Mouse (Mus musculus) liver, embryonic 11.5 days (tissue): ENCODE results near the gene Stt3a. TPM values are rescaled to one million over a fixed set of nuclear protein-coding genes. Genes with fewer than 3 reads are reported as not detected.

ENCODE experiments used
- ATAC-seq: fragments of 200-750 bp; cut with Nextera tagmentation; replicated peaks from 2 replicates; pipeline ENCODE4 v1.8.0; 2017; ENCODE audit warnings: moderate number of reproducible peaks, mild to moderate bottlenecking, moderate TSS enrichment, moderate library complexity; ENCODE audit not compliant: low FRiP score
- DNase-seq: peaks from one replicate; pipeline ENCODE4 v3.0.0-alpha.2; 2017; ENCODE audit warnings: low spot score
- H3K27ac ChIP-seq: fragments of 300-500 bp; sonication (generic); 2 replicates; pipeline ENCODE4 v1.5.1; 2014; ENCODE audit warnings: mild to moderate bottlenecking, low read depth, low read length, control low read depth
- H3K27me3 ChIP-seq: fragments of 300-500 bp; sonication (generic); replicated peaks from 2 replicates; pipeline ENCODE4 v1.6.1; 2014; ENCODE audit warnings: low read length, mixed read lengths; ENCODE audit not compliant: control insufficient read depth, insufficient read depth
- H3K36me3 ChIP-seq: fragments of 300-500 bp; sonication (generic); 2 replicates; pipeline ENCODE4 v1.6.1; 2014; ENCODE audit warnings: mild to moderate bottlenecking, low read length, moderate library complexity, mixed read lengths; ENCODE audit not compliant: control insufficient read depth, insufficient read depth
- H3K4me1 ChIP-seq: fragments of 300-500 bp; sonication (generic); replicated peaks from 2 replicates; pipeline ENCODE4 v1.6.1; 2014; ENCODE audit warnings: low read length, mixed read lengths; ENCODE audit not compliant: control insufficient read depth, insufficient read depth
- H3K4me2 ChIP-seq: fragments of 300-500 bp; sonication (generic); 2 replicates; pipeline ENCODE4 v1.6.1; 2014; ENCODE audit warnings: mild to moderate bottlenecking, control low read depth, moderate library complexity
- H3K4me3 ChIP-seq: fragments of 300-500 bp; sonication (generic); 2 replicates; pipeline ENCODE4 v1.5.1; 2014; ENCODE audit warnings: low read depth, low read length, control low read depth
- H3K9ac ChIP-seq: fragments of 300-500 bp; sonication (generic); 2 replicates; pipeline ENCODE4 v1.6.1; 2014; ENCODE audit warnings: low read depth, low read length, control low read depth
- H3K9me3 ChIP-seq: fragments of 300-500 bp; sonication (generic); 2 replicates; pipeline ENCODE4 v1.6.1; 2016; ENCODE audit warnings: low read length, inconsistent platforms, mixed read lengths; ENCODE audit not compliant: control insufficient read depth
- WGBS: fragments of 180-500 bp; shearing (Covaris S2); extraction: QIAGEN DNeasy Blood & Tissue Kit; methylation state at CpG from one replicate; pipeline ENCODE4 v1.1.7; 2014; 5-methylcytosine and 5-hydroxymethylcytosine counted together
- polyA plus RNA-seq: library from polyadenylated mRNA; unstranded; fragments of >200 nt; fragmentation: Nextera tagmentation; extraction: Ambion mirVana; gene quantifications from 2 replicates; pipeline ENCODE4 v1.2.1, GENCODE M21; 2014

The Stt3a gene
- polyA plus RNA-seq, 1 experiment from 2014 or later, result 296 TPM

DNA sequence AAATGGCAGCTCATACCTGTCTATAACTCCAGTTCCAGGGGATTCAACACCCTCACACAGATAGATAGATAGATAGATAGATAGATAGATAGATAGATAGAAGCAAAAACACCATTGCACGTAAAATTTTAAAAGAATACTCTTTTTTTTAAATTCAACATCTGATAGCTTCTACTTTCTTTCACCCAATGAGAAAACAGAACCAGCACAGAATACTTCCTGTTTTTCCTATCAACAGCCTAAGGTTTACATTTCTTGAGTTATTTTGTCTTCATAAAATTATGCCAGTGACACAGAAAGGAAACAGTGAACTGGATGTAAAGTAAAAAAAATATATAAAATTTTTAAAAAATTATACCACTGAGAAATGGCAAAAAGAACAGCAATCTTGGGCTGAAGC lies 3.1 kb downstream of the Stt3a start:
- H3K4me3 ChIP-seq, result no peak overlapping the region
- no peak overlapping the region for H3K4me2 ChIP-seq
- peaks cover 3% of the 10 kb centered on the region; the same call in 1 of the 2 replicates for H3K4me1 ChIP-seq
- no peaks in the 10 kb centered on the region for H3K27me3 ChIP-seq
- H3K27ac ChIP-seq, result no peak overlapping the region
- DNase-seq, result no peak
- no peak overlapping the region for H3K9ac ChIP-seq
- peaks cover 12% of the 10 kb centered on the region for H3K36me3 ChIP-seq
- 88% methylated on average over 1 of the region's 1 CpGs for WGBS
- no peaks in the 10 kb centered on the region for H3K9me3 ChIP-seq
- ATAC-seq, result no peak

GRCm38 (mm10) chr9:36727034-36727755 lies 40.3 kb downstream of the Stt3a start, which contains the start of gene Chek1:
Gene Chek1 (minus strand): TSS chr9:36727065.
- ATAC-seq (0 out of 2 replicates have a peak, but pooled peaks have one; percentile 10), DNase-seq (no peak)
- peak within 1 kb of the TSS; percentile 76 for H3K4me3 ChIP-seq
- WGBS, result 2% methylated on average over 12 of the region's 12 CpGs
- H3K9me3 ChIP-seq, result no peaks in the 10 kb centered on the region
- peaks cover 2% of the 10 kb centered on the region; the same call in 1 of the 2 replicates for H3K4me1 ChIP-seq
- H3K27ac ChIP-seq, result peak within 1 kb of the TSS; percentile 97
- peak within 1 kb of the TSS; percentile 96 for H3K9ac ChIP-seq
- no peaks in the 10 kb centered on the region for H3K27me3 ChIP-seq
- H3K36me3 ChIP-seq, result peaks cover 7% of the 10 kb centered on the region
- H3K4me2 ChIP-seq, result peak within 1 kb of the TSS; percentile 78

DNA sequence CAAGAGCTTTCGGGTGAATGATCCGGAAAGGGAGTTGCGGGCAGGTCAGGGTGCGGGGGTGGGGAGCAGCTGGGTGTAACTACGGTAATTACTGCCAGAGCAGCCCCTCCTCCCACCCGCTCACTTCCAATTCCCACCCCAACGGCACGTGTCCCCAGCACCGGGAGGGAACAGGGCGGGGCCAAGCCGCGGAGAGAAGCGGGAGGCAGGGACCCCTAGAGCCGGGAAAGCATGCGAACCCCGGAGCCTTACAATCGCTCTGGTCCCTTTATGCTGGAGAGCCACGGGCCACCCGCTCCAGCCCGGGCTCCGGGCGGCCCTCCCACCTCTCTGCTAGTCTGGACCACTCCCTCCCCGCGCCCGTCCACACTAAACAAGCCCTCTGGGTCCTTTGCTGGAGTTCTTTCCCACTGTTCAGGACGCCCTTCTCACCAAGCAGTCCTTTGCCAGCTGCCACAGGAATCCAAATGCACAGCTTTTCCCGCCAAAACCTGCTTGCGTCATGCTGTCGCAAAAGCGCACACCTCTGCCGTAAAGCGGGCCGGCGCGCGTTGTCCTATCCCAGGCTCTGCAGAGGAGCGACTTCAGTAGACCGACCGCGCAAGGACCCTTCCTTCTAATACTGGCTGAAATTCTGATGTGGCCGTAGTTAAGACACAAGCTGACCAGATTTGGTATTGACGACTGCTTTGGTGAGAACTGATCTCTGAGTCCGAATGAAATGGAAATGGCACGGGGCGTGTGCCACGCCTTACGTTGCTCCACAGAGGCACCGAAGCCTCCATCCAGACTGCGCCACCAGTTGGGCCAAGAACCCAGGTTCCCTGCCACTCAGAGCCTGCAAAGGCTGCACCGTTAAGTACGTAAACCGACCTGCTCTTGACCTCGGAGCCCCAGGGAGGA lies 41.1 kb downstream of the Stt3a start:
- under 1% methylated on average over 53 of the region's 53 CpGs for WGBS
- H3K4me1 ChIP-seq, result peaks cover 2% of the 10 kb centered on the region; the same call in 1 of the 2 replicates
- peak overlapping the region; percentile 96 for H3K9ac ChIP-seq
- no peaks in the 10 kb centered on the region for H3K9me3 ChIP-seq
- DNase-seq (peak; percentile 92), ATAC-seq (peak; percentile 90)
- no peaks in the 10 kb centered on the region for H3K27me3 ChIP-seq
- peak overlapping the region; percentile 78 for H3K4me2 ChIP-seq
- H3K36me3 ChIP-seq, result peaks cover 10% of the 10 kb centered on the region
- peak overlapping the region; percentile 76 for H3K4me3 ChIP-seq
- peak overlapping the region; percentile 97 for H3K27ac ChIP-seq

GRCm38 (mm10) chr9:36716624-36717023 lies 50.9 kb downstream of the Stt3a start:
- ATAC-seq, result no peak
- Histone ChIP-seq H3K27ac (no peak overlapping the region), H3K4me1 (no peaks in the 10 kb centered on the region), H3K4me3 (no peak overlapping the region), H3K27me3 (no peaks in the 10 kb centered on the region), H3K9ac (no peak overlapping the region), H3K9me3 (no peaks in the 10 kb centered on the region), H3K36me3 (peaks cover 18% of the 10 kb centered on the region), H3K4me2 (no peak overlapping the region)
- 76% methylated on average over 3 of the region's 3 CpGs for WGBS
- DNase-seq, result no peak

GRCm38 (mm10) chr9:36707304-36707703 lies 60.2 kb downstream of the Stt3a start:
- DNase-seq, result no peak
- Histone ChIP-seq H3K27me3 (no peaks in the 10 kb centered on the region), H3K9me3 (no peaks in the 10 kb centered on the region), H3K9ac (no peak overlapping the region), H3K4me1 (no peaks in the 10 kb centered on the region; the same call in 1 of the 2 replicates), H3K36me3 (peaks cover 11% of the 10 kb centered on the region), H3K27ac (no peak overlapping the region), H3K4me3 (no peak overlapping the region), H3K4me2 (no peak overlapping the region)
- ATAC-seq, result no peak
- 65% methylated on average over 6 of the region's 6 CpGs for WGBS

DNA sequence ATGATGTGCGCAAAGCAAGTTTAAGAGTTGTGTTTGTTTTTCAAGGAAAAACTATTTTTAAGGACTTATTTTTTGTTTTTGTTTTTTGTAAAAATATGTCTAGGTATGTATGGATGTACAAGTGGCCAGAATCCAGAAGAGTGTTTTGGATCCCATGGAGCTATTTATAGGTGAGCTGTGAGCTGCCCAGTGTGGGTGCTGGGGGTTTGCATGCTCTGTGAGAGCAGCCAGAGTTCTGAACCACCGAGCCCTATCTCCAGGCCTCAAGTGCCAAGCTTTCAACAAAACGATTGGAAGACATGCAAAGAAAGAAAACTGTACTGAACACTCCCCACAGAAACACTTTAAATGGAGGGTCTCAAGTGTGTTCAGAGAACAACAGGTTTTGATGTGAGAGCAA lies 61.6 kb downstream of the Stt3a start:
- H3K9me3 ChIP-seq, result no peaks in the 10 kb centered on the region
- H3K9ac ChIP-seq, result no peak overlapping the region
- 83% methylated on average over 3 of the region's 3 CpGs for WGBS
- no peak overlapping the region for H3K4me2 ChIP-seq
- no peaks in the 10 kb centered on the region; the same call in 1 of the 2 replicates for H3K4me1 ChIP-seq
- H3K27me3 ChIP-seq, result no peaks in the 10 kb centered on the region
- H3K36me3 ChIP-seq, result peaks cover 11% of the 10 kb centered on the region
- H3K4me3 ChIP-seq, result no peak overlapping the region
- H3K27ac ChIP-seq, result no peak overlapping the region
- DNase-seq, result no peak
- no peak for ATAC-seq

DNA sequence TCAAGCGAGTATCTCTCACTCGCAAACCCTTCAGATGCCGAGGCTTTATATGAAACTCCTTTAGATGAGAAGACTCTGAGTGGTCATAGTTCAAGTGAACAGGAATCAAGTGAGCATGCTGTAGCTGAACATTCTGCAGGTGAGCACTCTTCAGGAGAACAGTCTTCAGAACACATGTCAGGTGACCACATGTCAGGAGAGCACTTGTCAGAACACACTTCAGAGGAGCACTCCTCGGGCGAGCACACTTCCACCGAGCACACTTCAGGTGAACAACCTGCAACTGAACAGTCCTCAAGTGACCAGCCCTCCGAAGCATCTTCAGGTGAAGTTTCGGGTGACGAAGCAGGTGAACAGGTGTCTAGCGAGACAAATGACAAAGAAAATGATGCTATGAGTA lies 73.2 kb downstream of the Stt3a start:
- no peak overlapping the region for H3K4me3 ChIP-seq

DNA sequence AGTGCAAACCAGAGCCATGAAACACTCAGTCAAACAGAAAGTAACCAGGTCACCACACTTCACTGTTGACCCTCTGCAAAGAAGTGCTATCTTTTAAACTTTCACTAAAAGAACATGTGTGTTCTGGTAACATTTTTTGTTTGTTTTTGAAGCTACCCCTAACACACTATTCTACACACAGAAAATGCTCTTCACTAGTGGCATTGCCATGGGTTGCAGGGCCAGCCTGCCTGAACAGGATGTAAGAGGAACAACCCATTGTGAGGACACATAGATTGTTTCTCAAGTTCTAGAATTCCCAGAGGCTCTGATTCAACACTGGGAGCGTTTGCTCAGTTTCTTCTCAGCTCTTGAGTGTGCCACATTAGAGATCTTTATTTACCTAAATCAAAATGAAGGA lies 74.6 kb downstream of the Stt3a start, which contains the start of gene Acrv1:
Acrv1 (plus strand) TSS at position 301 of the 400 bp plus-strand sequence.
- Histone ChIP-seq H3K27ac (no peak within 1 kb of the TSS), H3K27me3 (no peaks in the 10 kb centered on the region), H3K9me3 (no peaks in the 10 kb centered on the region), H3K4me3 (no peak within 1 kb of the TSS), H3K4me2 (no peak within 1 kb of the TSS), H3K4me1 (no peaks in the 10 kb centered on the region), H3K36me3 (no peaks in the 10 kb centered on the region), H3K9ac (no peak within 1 kb of the TSS)
- WGBS, result 51% methylated on average over 1 of the region's 1 CpGs
- DNase-seq (no peak), ATAC-seq (no peak)

More for the DNA sequence above, 73.2 kb downstream of the Stt3a start:
- Histone ChIP-seq H3K4me2 (no peak overlapping the region), H3K27ac (no peak overlapping the region), H3K4me1 (no peaks in the 10 kb centered on the region), H3K9me3 (no peaks in the 10 kb centered on the region), H3K9ac (no peak overlapping the region), H3K27me3 (no peaks in the 10 kb centered on the region), H3K36me3 (no peaks in the 10 kb centered on the region)
- DNase-seq (no peak), ATAC-seq (no peak)
- WGBS, result 87% methylated on average over 10 of the region's 10 CpGs
